Mouse (Mus musculus) forebrain, embryonic 15.5 days (tissue): ENCODE results near the gene Arid1b. TPM values are rescaled to one million over a fixed set of nuclear protein-coding genes. Genes with fewer than 3 reads are reported as not detected.
A peak's percentile ranks its signal among the peaks of the same experiment; 100 is the strongest.

Source experiments
- ATAC-seq: fragments of 200-750 bp; cut with Nextera tagmentation; replicated peaks from 2 replicates; pipeline ENCODE4 v1.8.0; 2017; ENCODE audit warnings: mild to moderate bottlenecking, moderate TSS enrichment, moderate library complexity
- H3K27ac ChIP-seq: fragments of 300-500 bp; sonication (generic); replicated peaks from 2 replicates; pipeline ENCODE4 v1.5.1; 2015; ENCODE audit warnings: mild to moderate bottlenecking, inconsistent platforms
- H3K27me3 ChIP-seq: fragments of 300-500 bp; sonication (generic); 2 replicates; pipeline ENCODE4 v1.6.1; 2015; ENCODE audit warnings: inconsistent platforms
- H3K36me3 ChIP-seq: fragments of 300-500 bp; sonication (generic); 2 replicates; pipeline ENCODE4 v1.6.1; 2015; ENCODE audit warnings: mild to moderate bottlenecking, inconsistent platforms
- H3K4me1 ChIP-seq: fragments of 300-500 bp; sonication (generic); 2 replicates; pipeline ENCODE4 v1.6.1; 2015; ENCODE audit warnings: inconsistent platforms
- H3K4me2 ChIP-seq: fragments of 300-500 bp; sonication (generic); replicated peaks from 2 replicates; pipeline ENCODE4 v1.6.1; 2015; ENCODE audit warnings: mild to moderate bottlenecking, inconsistent platforms
- H3K4me3 ChIP-seq: fragments of 300-500 bp; sonication (generic); 2 replicates; pipeline ENCODE4 v1.5.1; 2015; ENCODE audit warnings: mild to moderate bottlenecking, inconsistent platforms
- H3K9ac ChIP-seq: fragments of 300-500 bp; sonication (generic); replicated peaks from 2 replicates; pipeline ENCODE4 v1.6.1; 2015; ENCODE audit warnings: mild to moderate bottlenecking, inconsistent platforms
- H3K9me3 ChIP-seq: fragments of 300-500 bp; sonication (generic); 2 replicates; pipeline ENCODE4 v1.6.1; 2016; ENCODE audit warnings: inconsistent platforms
- WGBS: fragments of 180-500 bp; shearing (Covaris S2); methylation state at CpG from one replicate; pipeline ENCODE4 v1.1.7; 2015; ENCODE audit warnings: mixed read lengths; 5-methylcytosine and 5-hydroxymethylcytosine counted together
- polyA plus RNA-seq: library from polyadenylated mRNA; unstranded; fragments of >200 nt; fragmentation: Nextera tagmentation; extraction: Ambion mirVana; gene quantifications from 2 replicates; pipeline ENCODE4 v1.2.1, GENCODE M21; 2015

The Arid1b gene
- polyA plus RNA-seq, 1 experiment from 2014 or later, result 14.8 TPM

DNA sequence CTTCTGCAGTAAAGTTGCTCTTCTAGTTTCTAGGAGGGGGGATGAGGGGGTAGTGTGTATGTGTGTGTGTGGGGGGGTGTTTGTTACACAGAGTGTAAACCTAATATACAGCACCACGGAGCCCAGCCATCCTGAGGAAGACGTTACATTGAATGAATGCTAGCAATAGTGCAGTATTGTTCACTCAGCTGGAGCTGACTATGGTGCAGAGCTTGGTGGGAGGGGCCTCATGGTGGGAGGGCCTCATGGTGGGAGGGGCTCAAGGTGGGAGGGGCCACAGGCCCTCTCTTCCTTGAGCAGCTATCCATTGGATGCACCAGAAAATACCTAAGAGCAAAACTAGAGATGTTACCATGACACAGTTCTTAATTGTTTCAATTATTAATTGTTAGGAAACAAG lies 182.2 kb downstream of the Arid1b start:
- no peak for ATAC-seq
- Histone ChIP-seq H3K4me2 (no peak overlapping the region), H3K9me3 (no peaks in the 10 kb centered on the region), H3K9ac (no peak overlapping the region), H3K4me3 (no peak overlapping the region), H3K27me3 (no peaks in the 10 kb centered on the region), H3K4me1 (peaks cover 32% of the 10 kb centered on the region), H3K36me3 (no peaks in the 10 kb centered on the region), H3K27ac (0 out of 2 replicates have a peak overlapping the region, but pooled peaks have one; percentile 41)
- WGBS, result 59% methylated on average over 2 of the region's 2 CpGs

- no peak overlapping the region for H3K4me2 ChIP-seq
- no peak overlapping the region for H3K4me3 ChIP-seq
- peaks cover 28% of the 10 kb centered on the region for H3K4me1 ChIP-seq
- 86% methylated on average over 10 of the region's 10 CpGs for WGBS
- no peaks in the 10 kb centered on the region for H3K27me3 ChIP-seq
- no peaks in the 10 kb centered on the region for H3K36me3 ChIP-seq
- H3K27ac ChIP-seq, result no peak overlapping the region
- H3K9me3 ChIP-seq, result no peaks in the 10 kb centered on the region
- no peak overlapping the region for H3K9ac ChIP-seq
- ATAC-seq, result no peak
These were observed 184.4 kb downstream of the Arid1b start for GRCm38 (mm10) chr17:5178534-5178933.

GRCm38 (mm10) chr17:5179004-5179403 lies 184.9 kb downstream of the Arid1b start:
- no peak for ATAC-seq
- Histone ChIP-seq H3K9ac (no peak overlapping the region), H3K4me2 (no peak overlapping the region), H3K4me1 (peaks cover 28% of the 10 kb centered on the region), H3K9me3 (no peaks in the 10 kb centered on the region), H3K4me3 (no peak overlapping the region), H3K27me3 (no peaks in the 10 kb centered on the region), H3K36me3 (no peaks in the 10 kb centered on the region), H3K27ac (no peak overlapping the region)
- 76% methylated on average over 7 of the region's 7 CpGs for WGBS

DNA sequence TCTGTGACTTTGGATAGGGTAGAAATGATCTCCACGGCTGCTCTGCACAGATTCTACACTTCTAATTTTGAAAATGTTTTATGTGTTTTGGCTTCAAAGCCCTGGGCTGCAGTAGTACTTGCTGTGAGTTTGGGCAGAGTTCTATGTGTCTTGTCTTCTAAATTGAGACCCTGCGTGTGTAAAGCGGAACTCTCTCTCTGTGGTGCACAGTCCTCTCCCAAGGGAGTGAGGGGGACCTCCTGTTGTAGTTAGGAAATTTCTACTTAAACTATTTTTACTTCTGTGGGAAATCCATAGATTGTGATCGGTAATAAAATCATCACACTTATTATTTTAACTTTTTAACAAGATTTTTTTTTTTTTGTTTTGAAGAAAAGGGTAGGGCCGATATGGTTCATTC lies 185.3 kb downstream of the Arid1b start:
- no peak overlapping the region for H3K4me3 ChIP-seq
- H3K4me2 ChIP-seq, result no peak overlapping the region
- ATAC-seq, result no peak
- 92% methylated on average over 5 of the region's 5 CpGs for WGBS
- no peak overlapping the region for H3K9ac ChIP-seq
- peaks cover 28% of the 10 kb centered on the region for H3K4me1 ChIP-seq
- H3K27ac ChIP-seq, result no peak overlapping the region
- no peaks in the 10 kb centered on the region for H3K9me3 ChIP-seq
- no peaks in the 10 kb centered on the region for H3K36me3 ChIP-seq
- H3K27me3 ChIP-seq, result no peaks in the 10 kb centered on the region

DNA sequence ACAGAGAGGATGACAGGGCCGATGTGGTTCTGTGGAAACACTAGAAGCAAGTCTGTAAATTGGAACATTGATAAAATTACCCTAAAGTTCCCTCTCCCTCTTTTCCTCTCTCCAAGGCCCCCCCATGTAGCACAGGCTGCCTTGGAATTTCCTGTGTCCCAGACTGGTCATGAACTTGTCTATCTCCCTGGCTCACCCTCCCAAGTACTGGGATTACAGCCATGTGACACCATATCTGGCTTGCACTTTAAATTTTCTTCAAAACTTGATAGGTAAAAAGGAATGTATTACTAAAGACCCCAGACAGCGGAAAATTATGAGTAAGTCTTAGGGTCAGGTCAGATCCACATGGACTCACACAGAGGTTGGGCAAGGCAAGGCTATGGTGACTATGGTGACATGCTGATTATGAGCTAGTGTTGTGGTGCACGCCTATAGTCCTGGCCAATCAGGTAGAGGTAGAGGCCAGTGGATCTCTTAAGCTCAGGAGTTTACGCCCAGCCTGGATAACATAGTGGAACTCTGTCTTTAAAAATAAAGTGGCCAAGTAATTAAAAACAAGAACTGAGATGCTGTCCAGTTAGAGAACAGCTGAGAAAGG lies 185.9 kb downstream of the Arid1b start:
- no peak for ATAC-seq
- no peaks in the 10 kb centered on the region for H3K36me3 ChIP-seq
- no peak overlapping the region for H3K27ac ChIP-seq
- H3K4me1 ChIP-seq, result peaks cover 23% of the 10 kb centered on the region
- H3K27me3 ChIP-seq, result no peaks in the 10 kb centered on the region
- no peak overlapping the region for H3K9ac ChIP-seq
- H3K9me3 ChIP-seq, result no peaks in the 10 kb centered on the region
- 91% methylated on average over 4 of the region's 4 CpGs for WGBS
- H3K4me3 ChIP-seq, result no peak overlapping the region
- no peak overlapping the region for H3K4me2 ChIP-seq

GRCm38 (mm10) chr17:5180925-5181324 lies 186.8 kb downstream of the Arid1b start:
- H3K4me2 ChIP-seq, result no peak overlapping the region
- H3K27me3 ChIP-seq, result no peaks in the 10 kb centered on the region
- H3K9ac ChIP-seq, result no peak overlapping the region
- no peak overlapping the region for H3K27ac ChIP-seq
- no peak for ATAC-seq
- no peak overlapping the region for H3K4me3 ChIP-seq
- WGBS, result 86% methylated on average over 6 of the region's 6 CpGs
- no peaks in the 10 kb centered on the region for H3K36me3 ChIP-seq
- no peaks in the 10 kb centered on the region for H3K9me3 ChIP-seq
- peaks cover 16% of the 10 kb centered on the region for H3K4me1 ChIP-seq

DNA sequence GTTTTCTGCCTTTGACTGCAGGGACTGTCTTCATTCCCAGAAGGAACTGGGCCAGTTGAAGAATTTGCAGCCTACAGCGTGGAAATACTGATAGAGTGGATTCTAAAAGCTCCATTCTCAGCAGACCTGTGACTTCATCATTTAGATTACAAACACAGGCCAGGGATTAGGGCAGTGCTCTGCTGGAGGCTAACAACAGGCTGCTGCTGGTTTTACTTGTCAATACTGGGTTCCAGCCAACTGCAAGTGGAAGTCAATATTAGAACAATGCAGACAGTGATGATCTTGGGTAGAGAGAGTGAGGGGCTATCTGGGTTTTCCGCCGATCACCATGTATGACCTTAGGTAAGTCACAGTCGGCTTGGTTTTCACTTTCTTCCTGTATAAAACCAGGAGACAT lies 188.4 kb downstream of the Arid1b start:
- peaks cover 15% of the 10 kb centered on the region for H3K4me1 ChIP-seq
- WGBS, result 77% methylated on average over 4 of the region's 4 CpGs
- ATAC-seq, result no peak
- no peaks in the 10 kb centered on the region for H3K9me3 ChIP-seq
- no peaks in the 10 kb centered on the region for H3K36me3 ChIP-seq
- H3K4me2 ChIP-seq, result no peak overlapping the region
- no peak overlapping the region for H3K4me3 ChIP-seq
- no peak overlapping the region for H3K9ac ChIP-seq
- H3K27ac ChIP-seq, result no peak overlapping the region
- H3K27me3 ChIP-seq, result no peaks in the 10 kb centered on the region

DNA sequence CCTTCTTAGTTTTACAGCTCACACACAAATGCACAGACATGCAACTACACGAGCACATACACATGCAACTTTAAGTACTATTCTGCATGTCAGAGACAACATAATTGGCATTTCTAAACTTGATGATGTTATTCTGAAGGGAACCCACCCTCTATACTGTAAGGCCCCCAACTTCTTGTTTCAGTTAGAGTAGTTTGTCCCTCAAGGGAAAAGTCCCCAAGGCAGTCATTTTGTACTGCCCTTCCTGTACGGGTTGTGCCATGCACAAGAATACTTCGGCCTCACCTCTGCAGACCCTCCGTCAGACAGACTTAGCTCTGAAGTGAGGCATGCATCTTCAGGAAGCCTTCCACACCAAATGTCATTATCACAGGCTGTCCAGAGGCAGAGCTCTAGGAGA lies 191.4 kb downstream of the Arid1b start:
- Histone ChIP-seq H3K9me3 (no peaks in the 10 kb centered on the region), H3K4me1 (peaks cover 30% of the 10 kb centered on the region), H3K4me2 (no peak overlapping the region), H3K36me3 (no peaks in the 10 kb centered on the region), H3K27me3 (no peaks in the 10 kb centered on the region), H3K4me3 (no peak overlapping the region), H3K9ac (no peak overlapping the region), H3K27ac (no peak overlapping the region)
- 85% methylated on average over 4 of the region's 4 CpGs for WGBS
- ATAC-seq, result no peak

DNA sequence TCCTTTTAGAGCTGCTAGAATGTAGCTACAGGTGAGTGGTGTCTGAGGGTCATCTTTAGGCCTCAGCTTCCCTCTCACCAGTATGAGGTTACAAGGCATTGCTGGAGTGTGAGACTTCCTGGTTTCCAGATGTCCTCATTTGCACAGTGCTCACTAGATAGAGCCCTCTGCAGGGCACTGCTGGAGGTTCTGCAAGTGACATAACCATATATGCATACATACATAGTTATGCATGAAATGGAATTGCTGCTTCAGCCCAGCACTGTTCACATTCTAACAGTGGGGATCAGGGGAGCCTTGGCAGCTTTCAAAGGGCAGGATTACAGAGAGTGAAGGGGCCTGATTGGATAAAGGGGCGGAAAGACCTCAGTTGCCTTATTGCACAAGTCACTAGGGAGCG lies 193.4 kb downstream of the Arid1b start:
- H3K9me3 ChIP-seq, result no peaks in the 10 kb centered on the region
- H3K9ac ChIP-seq, result no peak overlapping the region
- H3K27ac ChIP-seq, result no peak overlapping the region
- no peak for ATAC-seq
- H3K4me1 ChIP-seq, result peaks cover 23% of the 10 kb centered on the region
- WGBS, result 32% methylated on average over 2 of the region's 2 CpGs
- H3K27me3 ChIP-seq, result no peaks in the 10 kb centered on the region
- no peaks in the 10 kb centered on the region for H3K36me3 ChIP-seq
- H3K4me3 ChIP-seq, result no peak overlapping the region
- H3K4me2 ChIP-seq, result no peak overlapping the region

DNA sequence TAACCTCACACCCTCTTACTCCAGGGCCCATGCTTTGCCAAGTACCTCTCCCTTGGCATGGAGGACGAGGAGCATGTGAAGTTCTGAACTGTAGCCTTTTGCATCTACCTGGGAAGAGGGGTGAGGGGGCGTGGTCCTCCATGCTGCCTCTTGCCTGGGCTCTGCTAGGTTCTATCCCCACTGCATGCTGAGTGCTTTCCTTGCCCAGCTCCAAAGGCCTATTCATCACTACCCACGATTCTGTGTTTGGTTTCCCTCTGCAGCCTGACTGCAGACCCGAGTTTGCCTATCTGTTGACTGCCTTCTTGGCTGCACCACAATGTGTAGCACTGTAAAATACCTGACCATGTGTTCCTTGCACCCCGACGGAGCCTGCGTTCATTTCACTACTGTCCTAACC lies 194.3 kb downstream of the Arid1b start:
- H3K9ac ChIP-seq, result no peak overlapping the region
- peaks cover 19% of the 10 kb centered on the region for H3K4me1 ChIP-seq
- no peaks in the 10 kb centered on the region for H3K36me3 ChIP-seq
- H3K27ac ChIP-seq, result no peak overlapping the region
- 79% methylated on average over 7 of the region's 7 CpGs for WGBS
- no peaks in the 10 kb centered on the region for H3K9me3 ChIP-seq
- no peaks in the 10 kb centered on the region for H3K27me3 ChIP-seq
- ATAC-seq, result no peak
- H3K4me2 ChIP-seq, result no peak overlapping the region
- H3K4me3 ChIP-seq, result no peak overlapping the region

- WGBS, result under 1% methylated on average over 40 of the region's 40 CpGs
- peak; percentile 96 for ATAC-seq
- no peaks in the 10 kb centered on the region for H3K9me3 ChIP-seq
- H3K27ac ChIP-seq, result peak overlapping the region; percentile 95
- peak overlapping the region; percentile 79 for H3K4me2 ChIP-seq
- H3K27me3 ChIP-seq, result no peaks in the 10 kb centered on the region
- H3K4me1 ChIP-seq, result peaks cover 23% of the 10 kb centered on the region
- H3K9ac ChIP-seq, result peak overlapping the region; percentile 70
- peak overlapping the region; percentile 67 for H3K4me3 ChIP-seq
- H3K36me3 ChIP-seq, result no peaks in the 10 kb centered on the region
These were observed 195.6 kb downstream of the Arid1b start for GRCm38 (mm10) chr17:5189551-5190351.

DNA sequence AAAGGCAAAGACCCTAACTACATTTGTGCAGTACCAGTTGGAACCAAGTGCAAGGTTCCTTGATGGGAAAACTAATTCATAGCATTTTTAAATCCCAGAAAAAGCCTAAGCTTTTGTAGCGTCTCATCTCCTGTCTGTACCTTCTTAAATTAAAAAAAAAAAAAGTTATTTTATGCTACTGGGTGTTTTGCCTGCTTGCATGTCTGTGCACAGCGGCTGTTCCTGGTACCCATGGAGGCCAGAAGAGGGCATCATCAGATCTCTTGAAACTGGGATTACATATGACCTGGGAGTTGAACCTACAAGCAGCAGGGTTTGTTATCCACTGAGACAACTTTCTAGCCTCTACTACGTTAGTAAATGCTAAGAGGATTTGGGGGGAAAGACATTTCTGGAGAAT lies 196.2 kb downstream of the Arid1b start:
- 17% methylated on average over 3 of the region's 3 CpGs for WGBS
- Histone ChIP-seq H3K4me1 (peaks cover 23% of the 10 kb centered on the region), H3K4me2 (peak overlapping the region; percentile 79), H3K4me3 (peak overlapping the region; percentile 67), H3K27me3 (no peaks in the 10 kb centered on the region), H3K9me3 (no peaks in the 10 kb centered on the region), H3K27ac (peak overlapping the region; percentile 95), H3K36me3 (no peaks in the 10 kb centered on the region), H3K9ac (peak overlapping the region; percentile 70)
- peak; percentile 14; the same call in 1 of the 2 replicates for ATAC-seq
